Mouse (Mus musculus) kidney, postnatal 36 days (tissue): ENCODE measurements around the gene Foxp2.

Experiments
- DNase-seq, 2 experiments: peaks; one replicate each; pipeline ENCODE4 v3.0.0; 2021 to 2022; ENCODE audit warnings: mixed read lengths in 2 of 2

The Foxp2 gene

GRCm38 (mm10) chr6:15120916-15121315 is 219.8 kb downstream of the Foxp2 start:
- DNase-seq: no peak

GRCm38 (mm10) chr6:15121339-15121738 is 220.2 kb downstream of the Foxp2 start:
- no peak for DNase-seq

- DNase-seq: no peak
Measured at GRCm38 (mm10) chr6:15130142-15130541, 229.0 kb downstream of the Foxp2 start.

- DNase-seq: no peak
Measured at GRCm38 (mm10) chr6:15142094-15142493, 240.9 kb downstream of the Foxp2 start.

GRCm38 (mm10) chr6:15151619-15152018 is 250.5 kb downstream of the Foxp2 start:
- DNase-seq: no peak

GRCm38 (mm10) chr6:15163508-15164053 is 262.4 kb downstream of the Foxp2 start:
- DNase-seq: peak; percentile 8 to 50

GRCm38 (mm10) chr6:15176754-15177153 is 275.6 kb downstream of the Foxp2 start:
- DNase-seq: no peak

- no peak for DNase-seq
Measured at GRCm38 (mm10) chr6:15192877-15193276, 291.7 kb downstream of the Foxp2 start.

GRCm38 (mm10) chr6:15242176-15242942 is 341.2 kb downstream of the Foxp2 start:
- DNase-seq: no peak

- no peak for DNase-seq
Measured at GRCm38 (mm10) chr6:15257393-15257792, 356.2 kb downstream of the Foxp2 start.

GRCm38 (mm10) chr6:15257893-15258292 is 356.7 kb downstream of the Foxp2 start:
- no peak for DNase-seq

GRCm38 (mm10) chr6:15268136-15268535 is 367.0 kb downstream of the Foxp2 start:
- no peak for DNase-seq

GRCm38 (mm10) chr6:15285213-15285612 is 384.1 kb downstream of the Foxp2 start:
- DNase-seq: no peak

- no peak for DNase-seq
Measured at GRCm38 (mm10) chr6:15294081-15294480, 392.9 kb downstream of the Foxp2 start.

GRCm38 (mm10) chr6:15299279-15299678 is 398.1 kb downstream of the Foxp2 start:
- peak in 1 of 2 experiments; percentile 15 for DNase-seq

GRCm38 (mm10) chr6:15310671-15311070 is 409.5 kb downstream of the Foxp2 start:
- no peak for DNase-seq

- no peak for DNase-seq
Measured at GRCm38 (mm10) chr6:15316948-15317347, 415.8 kb downstream of the Foxp2 start.

- no peak for DNase-seq
Measured at GRCm38 (mm10) chr6:15318343-15318742, 417.2 kb downstream of the Foxp2 start.

- no peak for DNase-seq
Measured at GRCm38 (mm10) chr6:15321551-15321974, 420.4 kb downstream of the Foxp2 start.

- DNase-seq: no peak
Measured at GRCm38 (mm10) chr6:15323099-15323498, 421.9 kb downstream of the Foxp2 start.

- no peak for DNase-seq
Measured at GRCm38 (mm10) chr6:15347705-15348104, 446.6 kb downstream of the Foxp2 start.

GRCm38 (mm10) chr6:15355852-15356251 is 454.7 kb downstream of the Foxp2 start:
- DNase-seq: no peak

- DNase-seq: no peak
Measured at GRCm38 (mm10) chr6:15370281-15370680, 469.1 kb downstream of the Foxp2 start.

GRCm38 (mm10) chr6:15370827-15371226 is 469.7 kb downstream of the Foxp2 start:
- no peak for DNase-seq

- DNase-seq: peak in 1 of 2 experiments; percentile 4
Measured at GRCm38 (mm10) chr6:15373621-15374020, 472.5 kb downstream of the Foxp2 start.
